Mouse (Mus musculus): ENCODE measurements at regions not wholly inside any gene's neighbourhood (a gene's known extent, or its start where the extent isn't known, plus 50 kb on each side); places are given as distances from the start of the nearest gene placed in this dataset.

GRCm38 (mm10) chr12:110332616-110333154 is 53.8 kb downstream of the Dio3 start:
- ATAC-seq (replicated peaks in 1 of 2; ENCODE audit: insufficient read depth in 1 of 2, low FRiP score in 2 of 2, low TSS enrichment in 1 of 2, low read depth in 1 of 2, poor library complexity in 2 of 2, severe bottlenecking in 2 of 2), result no peak

- no peak for ATAC-seq (replicated peaks in 1 of 2; ENCODE audit: insufficient read depth in 1 of 2, low FRiP score in 2 of 2, low TSS enrichment in 1 of 2, low read depth in 1 of 2, poor library complexity in 2 of 2, severe bottlenecking in 2 of 2)
Measured at GRCm38 (mm10) chr12:110334609-110335008, 55.7 kb downstream of the Dio3 start.

- no peak for ATAC-seq (replicated peaks in 1 of 2; ENCODE audit: insufficient read depth in 1 of 2, low FRiP score in 2 of 2, low TSS enrichment in 1 of 2, low read depth in 1 of 2, poor library complexity in 2 of 2, severe bottlenecking in 2 of 2)
Measured at GRCm38 (mm10) chr12:110344280-110344827, 65.5 kb downstream of the Dio3 start.

GRCm38 (mm10) chr12:110349621-110350020 is 70.8 kb downstream of the Dio3 start:
- no peak for ATAC-seq (replicated peaks in 1 of 2; ENCODE audit: insufficient read depth in 1 of 2, low FRiP score in 2 of 2, low TSS enrichment in 1 of 2, low read depth in 1 of 2, poor library complexity in 2 of 2, severe bottlenecking in 2 of 2)

- no peak for ATAC-seq (replicated peaks in 1 of 2; ENCODE audit: insufficient read depth in 1 of 2, low FRiP score in 2 of 2, low TSS enrichment in 1 of 2, low read depth in 1 of 2, poor library complexity in 2 of 2, severe bottlenecking in 2 of 2)
Measured at GRCm38 (mm10) chr12:110355851-110356250, 77.0 kb downstream of the Dio3 start.

- ATAC-seq (replicated peaks in 1 of 2; ENCODE audit: insufficient read depth in 1 of 2, low FRiP score in 2 of 2, low TSS enrichment in 1 of 2, low read depth in 1 of 2, poor library complexity in 2 of 2, severe bottlenecking in 2 of 2), result no peak
Measured at GRCm38 (mm10) chr12:110367102-110367501, 79.8 kb upstream of the Ppp2r5c start.

GRCm38 (mm10) chr12:110367822-110368221 is 79.1 kb upstream of the Ppp2r5c start:
- no peak for ATAC-seq (replicated peaks in 1 of 2; ENCODE audit: insufficient read depth in 1 of 2, low FRiP score in 2 of 2, low TSS enrichment in 1 of 2, low read depth in 1 of 2, poor library complexity in 2 of 2, severe bottlenecking in 2 of 2)

- ATAC-seq (replicated peaks in 1 of 2; ENCODE audit: insufficient read depth in 1 of 2, low FRiP score in 2 of 2, low TSS enrichment in 1 of 2, low read depth in 1 of 2, poor library complexity in 2 of 2, severe bottlenecking in 2 of 2), result no peak
Measured at GRCm38 (mm10) chr12:110371886-110372690, 74.8 kb upstream of the Ppp2r5c start.

- no peak for ATAC-seq (replicated peaks in 1 of 2; ENCODE audit: insufficient read depth in 1 of 2, low FRiP score in 2 of 2, low TSS enrichment in 1 of 2, low read depth in 1 of 2, poor library complexity in 2 of 2, severe bottlenecking in 2 of 2)
Measured at GRCm38 (mm10) chr12:110372986-110373385, 73.9 kb upstream of the Ppp2r5c start.

- ATAC-seq (replicated peaks in 1 of 2; ENCODE audit: insufficient read depth in 1 of 2, low FRiP score in 2 of 2, low TSS enrichment in 1 of 2, low read depth in 1 of 2, poor library complexity in 2 of 2, severe bottlenecking in 2 of 2), result peak; percentile 89 to 94
Measured at GRCm38 (mm10) chr12:110373408-110374065, 73.4 kb upstream of the Ppp2r5c start.

GRCm38 (mm10) chr12:110375139-110375538 is 71.8 kb upstream of the Ppp2r5c start:
- no peak for ATAC-seq (replicated peaks in 1 of 2; ENCODE audit: insufficient read depth in 1 of 2, low FRiP score in 2 of 2, low TSS enrichment in 1 of 2, low read depth in 1 of 2, poor library complexity in 2 of 2, severe bottlenecking in 2 of 2)

GRCm38 (mm10) chr12:110376062-110376837 is 70.7 kb upstream of the Ppp2r5c start:
- ATAC-seq (replicated peaks in 1 of 2; ENCODE audit: insufficient read depth in 1 of 2, low FRiP score in 2 of 2, low TSS enrichment in 1 of 2, low read depth in 1 of 2, poor library complexity in 2 of 2, severe bottlenecking in 2 of 2), result no peak

GRCm38 (mm10) chr12:110376838-110377150 is 70.1 kb upstream of the Ppp2r5c start:
- ATAC-seq (replicated peaks in 1 of 2; ENCODE audit: insufficient read depth in 1 of 2, low FRiP score in 2 of 2, low TSS enrichment in 1 of 2, low read depth in 1 of 2, poor library complexity in 2 of 2, severe bottlenecking in 2 of 2), result no peak

- no peak for ATAC-seq (replicated peaks in 1 of 2; ENCODE audit: insufficient read depth in 1 of 2, low FRiP score in 2 of 2, low TSS enrichment in 1 of 2, low read depth in 1 of 2, poor library complexity in 2 of 2, severe bottlenecking in 2 of 2)
Measured at GRCm38 (mm10) chr12:110377306-110377705, 69.6 kb upstream of the Ppp2r5c start.

GRCm38 (mm10) chr12:110377734-110378133 is 69.2 kb upstream of the Ppp2r5c start:
- ATAC-seq (replicated peaks in 1 of 2; ENCODE audit: insufficient read depth in 1 of 2, low FRiP score in 2 of 2, low TSS enrichment in 1 of 2, low read depth in 1 of 2, poor library complexity in 2 of 2, severe bottlenecking in 2 of 2), result no peak

GRCm38 (mm10) chr12:110378302-110378701 is 68.6 kb upstream of the Ppp2r5c start:
- no peak for ATAC-seq (replicated peaks in 1 of 2; ENCODE audit: insufficient read depth in 1 of 2, low FRiP score in 2 of 2, low TSS enrichment in 1 of 2, low read depth in 1 of 2, poor library complexity in 2 of 2, severe bottlenecking in 2 of 2)

GRCm38 (mm10) chr12:110379721-110380120 is 67.2 kb upstream of the Ppp2r5c start:
- ATAC-seq (replicated peaks in 1 of 2; ENCODE audit: insufficient read depth in 1 of 2, low FRiP score in 2 of 2, low TSS enrichment in 1 of 2, low read depth in 1 of 2, poor library complexity in 2 of 2, severe bottlenecking in 2 of 2), result no peak
